Mouse (Mus musculus): ENCODE data around the gene Isl1.

The Isl1 gene

DNA sequence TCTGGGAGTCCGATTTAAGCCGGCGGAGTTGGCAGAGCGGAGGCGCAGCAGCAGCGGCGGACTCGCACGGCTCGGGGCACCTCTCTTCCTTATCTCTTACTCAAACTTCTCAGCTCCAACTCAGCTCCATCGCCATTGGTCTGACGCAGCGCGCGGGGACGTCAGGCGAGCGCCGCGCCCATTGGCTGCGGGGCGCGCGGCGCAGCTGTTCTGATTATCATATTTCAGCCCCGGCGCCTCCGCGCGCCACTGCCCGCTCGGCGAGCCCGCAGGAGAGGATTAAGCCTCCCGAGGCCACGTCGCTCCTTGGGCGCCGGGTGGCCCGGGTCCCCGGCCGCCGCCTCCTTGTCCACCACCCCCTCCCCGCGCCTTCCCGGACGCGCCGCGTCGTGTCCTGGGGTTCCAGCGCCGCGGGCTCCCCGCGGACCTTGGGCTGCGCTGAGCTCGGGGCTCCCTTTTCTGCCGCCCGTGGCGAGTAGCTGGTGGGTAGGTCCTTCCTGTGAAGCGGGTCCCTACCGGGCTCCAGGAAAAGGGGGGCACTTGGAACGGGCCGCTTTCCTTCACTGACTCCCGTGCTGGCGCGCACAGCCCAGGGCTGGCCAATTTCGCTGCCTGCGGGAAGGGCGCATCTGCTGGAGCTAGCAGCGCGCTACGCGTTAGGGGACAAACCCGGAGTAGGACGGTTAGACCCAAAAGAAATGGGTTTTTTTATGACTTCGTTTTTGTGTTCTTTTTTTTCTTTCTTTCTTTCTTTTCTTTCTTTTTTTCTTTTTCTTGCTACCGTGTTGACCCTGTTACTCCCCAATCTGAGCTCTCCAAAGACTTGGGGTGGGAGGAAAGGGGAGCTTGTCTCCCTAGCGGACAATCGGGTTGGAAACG, at the start of gene Isl1:
Gene Isl1, minus strand, starts transcription at position 106 of the 879 bp plus-strand sequence.
- DNase-seq (ENCODE audit: low spot score in 2 of 2) = no peak

DNA sequence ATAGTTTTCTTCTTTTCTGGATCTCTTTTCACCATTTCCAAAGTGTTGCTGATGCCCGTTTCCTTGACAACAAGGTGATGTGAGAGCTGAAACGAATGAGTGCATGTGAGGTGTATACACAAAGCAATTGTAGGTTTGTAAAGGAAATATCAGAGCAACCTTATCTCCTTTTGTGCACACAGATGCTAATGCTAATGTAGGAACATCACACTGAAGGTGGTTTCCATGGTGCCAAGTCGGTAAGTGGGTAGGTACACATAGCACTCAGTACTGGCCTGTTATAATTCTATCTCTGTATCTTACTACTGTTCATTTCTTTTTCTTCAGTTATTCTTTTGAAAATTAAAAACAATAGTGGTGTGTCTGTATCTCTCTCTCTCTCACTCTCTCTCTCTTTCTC, 26.3 kb upstream of the Isl1 start:
- DNase-seq (ENCODE audit: low spot score in 2 of 2) = no peak

DNA sequence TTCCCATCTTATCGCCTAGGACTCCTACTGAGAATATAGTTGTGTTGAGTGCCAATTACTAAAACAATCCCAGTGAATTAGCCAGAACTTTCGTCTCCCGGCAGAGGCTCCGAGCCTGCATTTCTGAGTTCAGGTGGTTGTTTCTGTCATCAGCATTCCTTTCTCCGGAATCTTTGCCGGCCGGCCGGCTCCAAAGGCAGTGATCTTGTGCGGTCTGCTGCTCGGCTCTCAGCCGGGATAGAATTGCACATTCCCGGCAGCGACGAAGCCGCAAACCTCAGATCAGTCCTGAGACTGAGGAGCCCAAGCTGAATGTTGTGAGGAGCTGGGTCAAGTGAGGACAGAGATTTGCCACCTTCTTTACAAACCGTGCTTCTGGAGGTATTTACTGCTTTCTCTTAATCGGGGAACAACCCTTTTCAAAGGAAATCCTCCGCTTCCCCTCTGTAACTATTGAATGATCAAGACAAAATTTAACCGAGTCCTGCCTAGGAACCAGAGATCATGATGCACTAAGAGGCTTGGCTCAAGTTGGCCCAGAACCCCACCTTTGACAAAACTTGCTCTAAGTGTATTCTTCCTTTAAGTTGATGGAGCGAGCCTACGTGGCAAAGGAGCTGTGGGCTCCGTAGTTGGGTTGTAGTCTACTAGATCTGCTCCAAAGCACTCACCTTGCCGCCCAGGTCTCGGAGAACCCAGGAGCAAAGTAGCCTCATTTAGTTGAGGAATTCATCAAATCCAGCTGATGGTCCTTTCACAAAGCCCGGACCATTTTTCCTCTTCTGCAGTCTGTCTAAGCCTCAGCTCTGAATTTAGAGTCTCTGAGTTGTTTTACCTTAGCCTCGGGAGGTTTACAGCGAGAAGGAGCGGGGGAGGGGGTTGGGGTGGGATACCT, 4.4 kb upstream of the Isl1 start:
- DNase-seq (ENCODE audit: low spot score in 2 of 2) = no peak

DNA sequence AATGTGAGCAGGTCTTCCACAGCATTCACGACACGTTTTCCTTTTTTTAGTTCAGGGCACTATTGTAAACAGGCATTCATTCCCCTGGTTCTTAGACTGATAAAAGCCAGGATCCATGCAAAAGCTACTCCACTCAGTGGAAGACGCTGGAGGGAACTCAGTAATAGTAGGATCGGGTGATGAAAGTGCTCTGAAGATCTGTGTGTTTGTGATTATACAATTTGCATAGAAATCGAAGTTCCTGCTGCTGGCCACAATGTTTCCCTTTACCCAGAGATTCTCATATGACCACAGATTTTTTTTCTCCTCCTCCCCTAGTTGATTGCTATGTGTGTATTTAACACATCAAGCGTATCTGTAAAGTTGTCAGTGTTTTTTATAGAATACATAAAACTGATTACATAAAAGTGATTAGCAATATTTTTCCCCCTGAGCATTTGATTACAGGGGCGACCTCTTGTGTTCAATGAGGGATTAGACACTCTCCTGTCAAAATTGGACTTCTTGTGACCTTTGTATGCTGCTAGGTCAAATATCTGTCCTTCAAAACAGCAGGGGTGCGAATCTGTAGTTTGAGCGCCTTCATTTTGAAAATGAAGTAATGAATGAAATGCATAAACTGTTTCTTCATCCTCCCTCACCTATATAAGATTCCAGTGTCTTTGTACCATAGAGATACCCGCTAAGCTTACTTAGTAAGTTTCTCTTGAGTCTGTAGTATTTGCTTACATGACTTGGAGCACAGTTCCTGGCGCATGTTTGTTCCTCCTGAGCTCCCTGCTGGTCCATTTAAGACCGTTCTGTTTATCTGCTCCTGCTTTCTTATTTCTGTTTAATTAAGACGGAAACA, 2.6 kb upstream of the Isl1 start:
- no peak for DNase-seq (ENCODE audit: low spot score in 2 of 2)

DNA sequence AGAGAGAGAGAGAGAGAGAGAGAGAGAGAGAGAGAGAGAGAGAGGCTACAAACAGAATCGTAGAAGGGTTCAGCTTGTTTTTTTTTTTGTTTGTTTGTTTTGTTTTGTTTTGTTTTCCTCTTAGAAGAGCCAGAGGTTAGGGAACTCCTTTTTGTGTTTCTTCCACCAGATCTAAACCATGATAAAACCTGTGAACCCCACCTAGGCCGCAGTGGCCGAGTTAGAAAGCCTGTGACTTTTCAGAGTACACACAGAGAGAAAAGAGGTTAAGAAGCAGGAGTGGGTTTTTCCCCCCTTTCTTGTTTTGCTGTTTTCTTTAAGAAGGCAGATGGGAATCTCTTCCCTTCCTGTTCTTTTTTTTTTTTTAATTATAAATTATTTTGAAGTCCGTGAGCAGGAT, 1.5 kb upstream of the Isl1 start:
- no peak for DNase-seq (ENCODE audit: low spot score in 2 of 2)

DNA sequence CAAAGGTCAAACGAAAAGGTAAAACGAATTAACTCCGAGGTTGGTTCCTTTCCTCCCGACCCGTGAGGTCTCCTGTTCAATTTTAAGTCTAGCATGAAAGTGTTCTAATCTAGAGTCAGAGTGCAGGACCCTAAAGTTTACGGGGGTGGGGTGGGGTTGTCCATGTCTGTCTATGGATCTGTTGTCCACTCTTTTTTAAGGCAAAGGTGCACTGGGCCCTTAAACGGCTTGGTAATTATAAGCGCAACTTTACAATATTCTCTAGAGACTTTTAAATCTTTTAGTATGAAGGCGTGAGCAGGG, 925 bp upstream of the Isl1 start:
- no peak for DNase-seq (ENCODE audit: low spot score in 2 of 2)

DNA sequence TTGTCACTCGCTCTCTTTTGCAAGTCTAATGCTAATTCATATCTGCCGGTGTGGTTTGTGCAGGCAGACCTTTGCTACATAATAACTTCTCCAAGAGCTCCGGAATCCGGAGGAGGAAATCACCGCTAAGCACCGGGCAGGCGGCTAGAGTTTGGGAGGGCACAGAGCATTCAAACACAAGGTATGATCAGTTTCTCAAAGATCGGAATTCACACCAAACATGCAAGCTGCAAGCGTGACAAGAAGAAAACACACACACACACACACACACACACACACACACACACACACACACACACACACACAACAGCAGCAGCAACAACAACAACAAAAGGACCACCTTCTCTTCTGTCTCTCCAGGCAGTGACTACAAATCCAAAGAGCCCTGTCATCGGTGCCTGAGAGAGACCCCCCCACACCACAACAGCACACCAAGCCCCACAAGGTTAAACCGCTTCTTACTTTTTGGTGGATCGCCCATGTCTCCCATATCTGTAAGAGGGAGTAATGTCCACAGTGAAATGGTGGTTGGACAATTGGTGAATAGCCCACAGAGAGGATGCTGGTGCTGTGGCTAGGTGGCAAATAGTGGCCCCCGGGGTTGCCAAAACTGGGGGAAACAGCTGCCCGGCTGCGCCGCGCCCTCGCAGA, 431 bp downstream of the Isl1 start:
- no peak for DNase-seq (ENCODE audit: low spot score in 2 of 2)

DNA sequence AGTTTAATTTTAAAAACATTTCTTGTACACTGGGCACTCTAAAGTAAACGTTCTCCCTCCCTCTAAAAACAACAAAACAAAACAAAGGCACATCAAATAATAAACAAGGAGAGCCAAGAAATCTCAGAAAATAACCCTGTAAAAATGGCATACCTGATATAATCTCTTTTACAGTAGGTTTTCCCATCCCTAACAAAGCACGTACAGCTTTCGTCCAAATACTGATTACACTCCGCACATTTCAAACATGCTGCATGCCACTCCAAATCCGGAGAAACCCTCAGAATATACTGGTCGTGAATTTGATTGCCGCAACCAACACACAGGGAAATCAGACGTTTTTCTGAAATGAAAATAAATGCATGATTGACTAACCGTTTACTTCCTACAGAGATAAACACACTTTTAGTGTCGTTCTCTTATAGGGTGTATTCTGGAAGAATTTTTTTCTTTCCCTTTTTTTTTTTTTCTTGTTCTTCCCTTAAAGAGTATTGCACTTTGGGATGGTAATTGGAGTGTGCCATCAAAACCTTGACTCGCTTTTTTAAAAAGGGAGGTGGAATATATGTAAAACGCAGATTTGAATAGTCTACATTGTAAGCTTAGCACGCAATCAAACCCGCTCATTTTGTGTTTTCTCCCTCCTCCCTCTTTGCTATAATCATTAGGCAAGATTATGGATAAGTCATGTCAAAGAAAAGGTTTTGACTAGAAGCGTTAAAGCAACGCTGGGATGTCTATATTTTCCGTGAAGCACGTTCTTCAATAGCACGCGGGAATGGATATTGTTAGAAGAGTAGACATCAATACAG, 1.2 kb downstream of the Isl1 start:
- no peak for DNase-seq (ENCODE audit: low spot score in 2 of 2)

DNA sequence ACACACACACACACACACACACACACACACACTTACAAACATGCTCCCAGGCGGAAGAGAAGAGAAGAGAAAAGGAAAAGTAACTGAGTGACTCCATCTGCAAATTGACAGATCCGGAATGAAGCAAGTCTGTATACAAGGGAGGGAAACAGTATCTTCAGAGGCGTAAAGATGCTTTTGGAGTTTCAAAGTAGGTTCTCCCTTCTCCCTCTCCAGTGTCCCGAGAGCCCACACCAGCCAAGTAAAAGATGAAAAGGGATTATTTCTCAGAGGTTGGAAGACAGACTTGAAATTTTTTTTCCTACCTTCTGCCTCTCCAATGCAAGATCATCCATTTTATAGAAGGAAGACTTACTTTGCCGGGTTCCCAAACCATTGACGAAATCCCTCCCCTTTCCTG, 2.9 kb downstream of the Isl1 start:
- DNase-seq (ENCODE audit: low spot score in 2 of 2) = no peak

DNA sequence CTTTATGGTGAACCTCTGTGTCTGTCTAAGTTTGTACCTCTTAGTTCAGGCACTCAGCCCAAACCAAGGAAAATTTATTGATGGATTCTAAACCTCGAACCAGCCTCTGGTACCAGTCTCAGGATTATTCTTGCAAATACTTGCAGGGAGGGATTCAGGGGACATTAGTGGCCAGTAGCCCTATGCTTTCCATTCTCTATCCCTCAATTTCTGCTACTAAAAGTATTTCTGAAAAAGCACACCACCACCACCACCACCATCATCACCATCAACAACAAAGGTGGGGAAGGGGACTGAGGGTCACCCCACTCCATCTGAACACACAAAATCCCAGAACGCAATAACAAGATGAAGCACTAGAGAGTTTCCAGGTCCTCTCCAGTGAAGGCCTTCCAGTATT, 3.8 kb downstream of the Isl1 start:
- no peak for DNase-seq (ENCODE audit: low spot score in 2 of 2)

DNA sequence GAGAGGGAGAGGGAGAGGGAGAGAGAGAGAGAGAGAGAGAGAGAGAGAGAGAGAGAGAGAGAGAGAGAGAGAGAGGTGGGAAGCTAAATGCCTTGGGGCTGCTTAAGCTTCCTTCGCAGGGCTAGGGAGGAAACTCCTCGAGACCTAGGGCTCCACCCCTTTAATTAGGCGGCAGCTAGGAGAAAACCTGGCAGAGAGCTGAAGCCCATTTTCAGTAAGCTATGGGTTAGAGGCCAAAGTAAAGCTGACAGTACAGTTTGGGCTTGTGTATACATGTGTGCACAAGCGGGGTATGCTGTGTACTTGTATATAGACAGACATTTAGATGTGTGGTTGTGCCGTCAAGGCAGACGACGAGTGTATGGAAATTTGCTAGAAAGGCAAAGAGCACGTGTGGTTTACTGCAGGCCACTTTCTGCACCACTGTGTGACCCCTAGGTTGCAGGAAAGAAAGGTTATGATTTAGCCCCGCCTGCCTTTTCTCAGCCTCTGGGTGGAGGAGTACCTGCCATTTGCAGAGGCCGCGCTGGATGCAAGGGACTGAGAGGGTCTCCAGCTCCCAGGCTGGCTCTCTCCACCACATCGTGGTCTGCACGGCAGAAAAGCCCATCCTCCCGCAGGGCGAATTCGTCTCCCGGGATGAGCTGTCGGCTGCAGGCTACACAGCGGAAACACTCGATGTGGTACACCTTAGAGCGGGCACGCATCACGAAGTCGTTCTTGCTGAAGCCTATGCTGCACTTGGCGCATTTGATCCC, 4.6 kb downstream of the Isl1 start:
- no peak for DNase-seq (ENCODE audit: low spot score in 2 of 2)

DNA sequence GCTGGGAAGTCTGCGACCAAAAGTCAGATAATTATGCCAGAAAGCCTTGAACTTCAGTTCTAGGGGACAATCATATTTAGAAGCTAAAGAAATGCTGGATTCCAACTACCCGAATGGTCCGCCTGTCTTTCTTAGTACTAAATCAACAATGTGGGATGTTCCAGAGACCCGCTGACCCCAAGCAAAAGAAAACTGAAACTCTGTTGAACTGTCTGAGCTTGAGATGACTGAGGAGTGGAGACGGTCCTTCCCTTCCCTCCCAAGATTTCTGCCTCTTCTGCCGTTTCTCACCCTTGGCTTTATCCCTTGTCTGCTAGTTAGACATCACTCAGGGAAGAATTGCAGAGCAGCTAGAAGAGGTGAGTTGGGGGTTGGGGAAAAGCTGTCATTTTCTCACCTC, 5.7 kb downstream of the Isl1 start:
- DNase-seq (ENCODE audit: low spot score in 2 of 2) = no peak

DNA sequence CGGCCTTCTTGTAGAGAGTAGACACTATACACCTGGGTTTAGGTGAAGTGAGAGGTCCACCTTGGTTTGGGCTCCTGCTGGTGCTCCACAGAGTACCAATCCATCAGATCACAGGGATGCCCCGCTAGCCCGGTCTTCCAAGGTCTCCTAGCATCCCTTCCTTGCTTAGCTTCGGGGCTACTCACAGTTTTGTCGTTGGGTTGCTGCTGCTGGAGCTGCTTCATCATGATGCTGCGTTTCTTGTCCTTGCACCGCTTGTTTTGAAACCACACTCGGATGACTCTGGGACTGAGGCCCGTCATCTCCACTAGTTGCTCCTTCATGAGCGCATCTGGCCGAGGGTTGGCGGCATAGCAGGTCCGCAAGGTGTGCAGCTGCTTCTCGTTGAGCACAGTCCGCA, 6.6 kb downstream of the Isl1 start:
- DNase-seq (ENCODE audit: low spot score in 2 of 2) = no peak

DNA sequence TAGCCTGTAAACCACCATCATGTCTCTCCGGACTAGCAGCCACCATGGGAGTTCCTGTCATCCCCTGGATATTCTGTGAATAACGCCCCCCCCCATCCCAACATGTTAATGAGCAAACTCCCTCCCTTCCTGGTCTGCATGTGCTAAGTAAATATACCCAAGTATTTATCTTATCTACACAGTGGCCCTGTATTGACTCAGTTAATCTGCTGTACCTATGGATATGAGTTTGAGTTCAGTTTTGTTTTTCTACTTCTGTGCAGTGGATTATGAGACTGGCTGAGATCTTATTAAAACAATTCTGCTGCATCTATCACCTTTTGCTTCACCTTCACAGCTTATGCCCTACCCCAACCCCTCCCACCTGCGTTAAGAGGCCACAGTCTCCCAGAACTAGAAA, 7.8 kb downstream of the Isl1 start:
- no peak for DNase-seq (ENCODE audit: low spot score in 2 of 2)

DNA sequence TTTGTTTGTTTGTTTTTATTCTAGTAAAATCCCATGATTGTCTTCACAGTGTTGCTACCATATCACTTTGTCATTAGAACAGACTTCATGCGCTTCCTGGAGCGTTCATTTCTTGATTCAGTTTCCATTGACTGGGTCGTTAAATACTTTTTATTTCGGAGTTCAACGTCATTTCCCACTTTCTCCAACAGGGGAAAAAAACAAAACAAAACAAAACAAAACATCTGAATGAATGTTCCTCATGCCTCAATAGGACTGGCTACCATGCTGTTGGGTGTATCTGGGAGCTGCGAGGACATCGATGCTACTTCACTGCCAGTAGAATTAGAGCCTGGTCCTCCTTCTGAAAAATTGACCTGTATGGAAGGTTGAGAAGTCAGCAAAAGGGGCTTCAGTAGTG, 10.2 kb downstream of the Isl1 start:
- DNase-seq (ENCODE audit: low spot score in 2 of 2) = no peak

DNA sequence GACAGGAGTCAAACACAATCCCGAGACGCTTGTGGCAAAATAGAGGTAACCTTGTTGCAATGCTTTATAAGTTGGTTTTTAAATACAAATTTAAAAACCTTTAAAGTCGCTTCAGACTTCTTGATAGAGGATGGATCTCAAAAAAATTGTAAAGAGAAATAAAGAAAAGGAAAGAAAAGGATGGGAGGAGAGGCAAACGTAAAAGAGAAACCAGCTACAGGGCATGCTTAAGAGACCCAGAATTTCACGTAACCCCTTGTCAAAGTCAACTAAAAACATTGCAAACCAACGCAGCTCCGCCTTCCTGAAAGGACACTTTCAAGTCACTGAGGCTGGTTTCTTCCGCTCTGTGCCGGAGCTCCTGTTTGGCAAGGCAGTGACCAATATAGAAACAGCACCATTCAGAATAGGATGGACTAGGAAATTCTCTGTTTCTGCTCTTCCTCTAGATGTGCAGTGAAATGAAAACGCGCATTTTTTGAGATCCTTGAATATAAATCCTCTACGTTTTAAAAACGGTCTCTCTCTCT, 10.8 kb downstream of the Isl1 start:
- DNase-seq (ENCODE audit: low spot score in 2 of 2) = no peak

DNA sequence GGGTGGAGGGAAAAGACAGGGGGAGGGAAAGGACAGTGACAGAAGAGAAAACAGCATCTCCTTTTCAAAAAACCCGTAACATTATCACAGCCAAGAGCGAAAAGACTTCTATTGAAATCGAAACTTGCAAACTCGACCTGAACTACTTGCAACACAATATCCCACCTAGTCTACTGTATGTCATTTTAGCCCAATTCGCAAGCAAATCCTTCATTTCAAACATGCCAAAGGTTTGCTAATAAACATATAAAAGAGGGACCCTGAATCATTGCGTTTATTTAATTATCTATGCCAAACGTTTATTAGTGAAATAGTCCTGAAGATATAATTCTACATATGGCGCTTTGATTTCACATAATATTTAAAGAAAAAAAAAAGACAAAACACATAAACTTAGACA, 11.5 kb downstream of the Isl1 start:
- no peak for DNase-seq (ENCODE audit: low spot score in 2 of 2)

DNA sequence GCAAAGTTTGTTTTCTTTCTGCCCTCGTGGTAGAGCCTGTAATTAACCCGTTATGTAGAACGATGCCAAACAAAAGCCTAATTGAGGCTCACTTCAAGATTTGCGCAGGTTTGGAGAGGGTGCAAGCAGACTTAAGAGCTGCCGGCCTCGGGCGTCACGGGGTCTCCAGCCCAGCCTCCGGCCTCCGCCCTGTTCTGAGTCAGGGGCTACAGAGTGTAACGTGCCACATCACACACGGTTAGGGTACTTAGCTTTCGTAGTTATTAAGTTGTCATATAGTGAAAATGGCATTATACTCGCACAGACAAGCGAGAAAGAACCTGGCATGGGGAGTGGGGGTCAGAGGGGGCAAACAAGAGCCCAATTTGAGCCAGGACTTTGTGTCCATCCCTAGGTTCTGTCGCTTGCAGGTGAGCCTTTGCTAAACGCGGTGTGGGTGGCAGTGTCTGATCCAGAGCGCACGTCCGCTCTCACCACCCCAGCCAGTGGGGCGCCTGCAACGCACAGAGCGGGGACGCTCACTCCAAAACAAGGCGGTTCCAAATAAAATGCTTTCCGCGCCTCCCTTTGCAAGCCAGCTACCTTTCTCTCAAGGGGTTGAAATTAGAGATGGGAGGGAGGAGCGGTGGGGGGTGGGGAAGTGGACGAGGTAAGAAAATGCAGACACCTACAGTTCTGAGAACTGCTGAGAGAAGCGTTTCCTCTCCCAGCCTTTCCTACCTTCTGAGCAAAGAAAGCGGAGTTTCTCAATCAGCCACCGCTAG, 12.3 kb downstream of the Isl1 start:
- no peak for DNase-seq (ENCODE audit: low spot score in 2 of 2)

DNA sequence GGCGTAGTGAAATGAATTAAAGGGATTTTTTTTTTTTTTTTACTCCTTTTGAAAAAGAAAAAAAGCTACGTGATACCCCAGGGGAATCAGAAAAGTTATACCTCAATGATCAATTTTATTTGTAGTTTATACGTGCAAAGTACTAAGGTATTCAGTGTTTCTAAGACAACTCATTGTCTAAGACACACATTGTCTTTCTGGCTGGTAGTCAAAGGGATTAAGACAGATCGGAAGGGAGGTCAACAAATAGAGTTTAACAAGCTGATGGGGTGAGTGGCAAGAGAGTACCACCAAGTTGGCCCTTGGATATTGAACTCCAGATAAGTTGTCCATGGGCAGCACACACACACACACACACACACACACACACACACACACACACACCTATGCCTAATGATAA, 14.1 kb downstream of the Isl1 start:
- DNase-seq (ENCODE audit: low spot score in 2 of 2) = no peak

All from frontal cortex, postnatal 25 days (tissue).